Mouse (Mus musculus) spleen, adult 18-20 months (tissue): Measurements from ENCODE around the gene Uba1.

Source experiments
- DNase-seq, 2 experiments: peaks; one replicate each; pipeline ENCODE4 v3.0.0; 2022; ENCODE audit warnings: mixed read lengths in 2 of 2

Gene Uba1

DNA sequence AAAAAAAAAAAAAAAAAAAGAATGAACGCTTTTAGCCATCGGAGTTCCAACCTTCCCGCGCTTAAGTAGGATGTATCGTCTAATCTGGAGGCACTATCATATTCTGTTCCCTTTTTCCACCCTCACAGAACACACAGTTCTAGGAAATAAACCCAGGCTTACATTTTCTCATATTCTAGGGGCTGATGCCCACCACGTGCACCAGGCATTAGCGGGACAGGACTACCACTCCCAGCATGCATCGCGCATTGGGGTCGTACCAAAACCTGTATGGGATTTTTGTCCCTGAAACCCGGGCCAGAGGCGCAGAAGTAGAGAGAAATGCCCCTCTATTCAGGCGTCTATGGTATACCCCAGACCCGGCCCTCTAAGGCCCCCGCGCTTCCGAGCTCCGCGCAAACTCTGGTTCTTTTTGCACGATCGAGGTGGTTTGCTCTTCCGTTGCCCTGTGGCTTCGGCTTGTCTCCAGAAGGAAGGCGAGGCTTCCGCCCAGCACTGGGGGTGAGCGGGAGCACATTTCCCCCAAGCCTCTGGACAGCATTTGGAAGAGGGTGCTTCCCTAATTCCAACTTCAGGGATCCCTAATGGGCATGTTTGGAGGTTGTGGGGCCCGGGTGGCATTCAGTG, at the start of gene Uba1:
Gene Uba1 (plus strand): TSS at position 301 of the 627 bp plus-strand sequence.
- peak; percentile 70 to 72 for DNase-seq

DNA sequence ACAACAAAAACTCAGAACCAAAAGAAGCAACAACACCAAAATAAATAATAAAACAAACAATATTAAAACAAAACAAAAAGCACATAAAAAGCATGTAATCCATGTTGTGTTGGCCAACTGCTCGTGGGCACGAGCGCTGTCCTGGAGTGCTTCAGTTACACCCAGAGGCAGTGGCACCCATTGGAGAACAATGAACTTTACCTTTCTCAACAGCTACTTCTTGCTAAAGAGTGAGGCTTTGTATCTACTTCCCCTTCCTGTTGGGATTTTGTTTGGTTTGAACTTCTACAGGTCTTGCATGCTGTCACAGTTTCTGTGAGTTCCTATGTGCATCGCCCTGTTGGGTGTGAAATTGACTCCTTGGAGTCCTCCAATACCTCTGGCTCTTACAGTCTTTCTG, 49.6 kb upstream of the Uba1 start:
- DNase-seq, result no peak

DNA sequence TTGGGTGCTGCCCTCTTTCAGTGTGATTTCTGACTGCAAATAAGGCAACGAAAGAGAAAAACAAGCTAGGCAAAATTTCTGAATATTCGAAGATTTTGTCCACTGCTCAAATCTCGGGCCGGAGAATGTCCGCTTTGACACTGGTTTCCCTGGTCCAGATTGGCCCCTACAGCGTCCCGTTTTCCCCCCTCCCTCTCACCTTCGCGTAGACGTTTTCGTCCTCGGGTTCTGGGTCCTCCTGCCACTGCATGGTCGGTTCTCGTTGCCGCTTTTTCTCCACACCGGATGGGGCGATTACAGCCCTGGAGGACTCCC, 41.3 kb upstream of the Uba1 start:
- no peak for DNase-seq

DNA sequence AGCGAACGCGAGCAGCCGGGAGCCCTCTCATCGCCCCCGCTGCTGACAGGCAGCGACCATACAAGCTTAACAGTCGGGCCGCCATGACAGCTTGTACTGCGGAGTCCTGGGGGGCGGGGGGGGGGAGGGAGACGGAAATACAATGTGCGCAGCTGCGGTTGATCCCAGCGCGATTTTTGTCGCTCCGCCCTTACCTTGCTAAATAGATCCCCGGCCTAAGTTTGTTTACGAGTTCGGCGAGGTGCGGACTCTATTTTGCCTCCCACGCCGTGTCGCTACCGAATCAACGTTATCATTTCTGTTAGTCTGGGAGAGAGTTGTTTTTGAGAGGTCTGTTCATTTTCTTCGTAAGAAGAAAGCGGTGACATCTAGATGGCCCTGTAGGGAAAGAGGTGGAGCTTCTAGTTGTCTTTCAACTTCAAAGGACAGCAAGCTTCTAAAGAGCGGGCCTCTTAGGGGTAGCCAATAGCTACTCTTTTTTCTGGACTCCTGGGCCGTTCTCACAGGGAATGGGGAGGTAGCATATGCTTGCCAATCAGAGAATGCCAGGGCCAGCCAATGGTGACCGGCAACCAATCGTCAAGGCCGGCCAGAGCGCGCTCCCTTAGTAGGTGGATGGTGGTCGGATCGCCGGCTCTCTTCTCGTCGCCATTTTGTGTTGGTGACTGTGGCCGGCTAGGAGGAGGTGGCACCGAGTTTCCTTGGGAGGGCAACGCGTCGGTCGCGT, 40.8 kb upstream of the Uba1 start, which contains the start of the genes Rbm10 and Ndufb11:
Gene Rbm10 (plus strand): TSS at position 328 of the 727 bp plus-strand sequence.
Gene Ndufb11 (minus strand): TSS at position 444 of the 727 bp plus-strand sequence.
- peak; percentile 58 to 71 for DNase-seq

DNA sequence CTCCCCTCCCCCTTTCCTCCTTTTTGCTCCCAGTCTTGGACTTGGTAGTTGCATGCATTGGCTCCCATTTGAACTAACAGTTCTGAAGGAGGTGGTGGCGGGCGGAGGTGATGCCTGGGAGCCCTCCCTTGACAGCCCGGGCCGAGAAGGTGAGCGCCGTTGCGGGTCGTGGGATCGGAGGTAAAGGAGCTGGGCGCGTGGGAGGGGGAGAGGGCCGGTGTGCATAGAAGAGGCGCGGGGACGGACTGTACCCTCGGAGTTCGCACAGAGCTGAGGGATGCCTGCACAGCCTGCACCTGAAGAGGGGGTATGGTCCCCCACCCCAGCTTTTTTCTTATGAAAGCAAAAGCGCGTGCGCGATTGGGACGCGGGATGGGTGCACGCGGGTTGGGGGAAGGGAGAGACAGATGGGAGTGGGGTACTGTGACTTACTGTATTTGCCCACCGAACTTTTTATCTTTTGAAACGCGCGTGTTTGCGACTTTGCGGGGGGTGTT, 40.2 kb upstream of the Uba1 start:
- peak in 1 of 2 experiments; percentile 59 for DNase-seq

DNA sequence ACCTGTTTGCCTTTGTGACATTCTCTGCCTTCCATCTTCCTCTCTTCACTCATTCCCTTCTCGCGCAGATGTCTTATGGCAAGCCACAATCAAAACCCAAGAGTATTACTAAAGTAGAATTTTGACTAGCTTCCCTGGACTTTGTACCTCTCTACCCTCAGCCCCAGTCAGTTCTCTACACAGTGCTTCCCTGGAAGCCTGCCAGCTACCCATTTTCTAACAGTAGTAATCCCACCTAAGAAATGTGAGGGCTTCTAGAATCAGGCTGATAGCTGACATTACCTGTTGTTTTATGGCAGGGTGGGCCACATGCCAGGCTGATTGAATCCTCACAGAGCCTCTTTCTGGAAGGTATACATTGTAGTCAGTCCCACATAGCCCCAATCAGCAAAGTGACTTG, 20.0 kb upstream of the Uba1 start:
- DNase-seq, result no peak

DNA sequence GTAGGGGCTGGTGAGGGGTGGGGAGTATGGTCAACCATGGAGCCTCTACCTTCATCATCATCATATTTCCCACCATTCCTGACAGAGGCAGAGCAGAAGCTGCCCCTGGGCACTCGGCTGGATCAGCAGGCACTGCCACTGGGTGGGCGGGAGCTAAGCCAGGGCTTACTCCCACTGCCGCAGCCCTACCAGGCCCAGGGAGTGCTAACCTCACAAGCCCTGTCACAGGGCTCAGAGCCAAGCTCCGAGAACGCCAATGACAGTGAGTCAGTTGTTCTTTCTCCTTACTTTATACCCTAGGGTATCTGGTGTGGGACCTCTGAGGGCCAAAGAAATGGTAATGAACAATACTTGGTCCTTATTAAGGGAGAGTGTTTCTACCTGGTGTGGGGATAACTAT, 13.3 kb upstream of the Uba1 start:
- no peak for DNase-seq

DNA sequence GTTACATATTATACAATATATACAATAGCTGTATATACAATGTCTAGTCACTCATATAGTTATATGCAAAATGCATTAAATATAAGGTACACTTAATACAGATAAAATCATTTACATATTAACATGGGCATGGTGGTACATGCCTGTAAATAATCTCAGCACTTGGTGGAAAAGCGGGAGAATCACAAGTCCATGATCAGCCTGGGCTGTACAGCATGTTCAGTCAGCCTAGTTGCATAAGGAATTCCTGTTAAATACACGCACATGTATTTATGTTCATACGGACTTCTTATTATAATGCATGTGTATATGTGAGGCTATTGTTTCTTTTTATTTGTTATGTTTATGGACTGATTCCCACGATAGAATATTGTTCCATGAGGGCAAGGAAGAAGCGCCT, 533 bp upstream of the Uba1 start:
- no peak for DNase-seq

DNA sequence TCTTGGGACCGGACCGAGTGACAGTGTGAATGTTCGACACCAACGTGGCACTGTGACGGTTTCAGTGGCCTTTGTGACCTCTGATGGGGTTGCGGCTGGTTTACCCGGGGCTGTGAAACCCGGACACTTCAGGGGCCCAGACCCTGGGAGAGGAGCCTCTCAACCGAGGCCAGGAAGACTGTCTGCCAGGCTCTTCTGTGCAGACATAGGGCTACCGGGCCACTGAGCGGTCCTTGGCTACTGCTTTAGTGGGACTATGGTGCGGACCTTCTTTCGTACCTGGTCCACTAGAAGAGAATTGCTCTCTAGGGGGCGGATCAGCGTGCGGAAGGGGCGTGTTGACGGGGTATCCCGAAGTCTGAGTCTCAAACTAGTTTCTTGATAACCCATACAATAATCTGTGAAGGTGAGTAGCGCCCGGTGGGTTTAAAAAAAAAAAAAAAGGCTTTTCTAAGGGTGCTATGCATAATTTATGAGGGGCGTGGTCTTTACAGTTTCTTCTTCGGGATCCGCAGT, 823 bp downstream of the Uba1 start:
- DNase-seq, result peak in 1 of 2 experiments; percentile 10

DNA sequence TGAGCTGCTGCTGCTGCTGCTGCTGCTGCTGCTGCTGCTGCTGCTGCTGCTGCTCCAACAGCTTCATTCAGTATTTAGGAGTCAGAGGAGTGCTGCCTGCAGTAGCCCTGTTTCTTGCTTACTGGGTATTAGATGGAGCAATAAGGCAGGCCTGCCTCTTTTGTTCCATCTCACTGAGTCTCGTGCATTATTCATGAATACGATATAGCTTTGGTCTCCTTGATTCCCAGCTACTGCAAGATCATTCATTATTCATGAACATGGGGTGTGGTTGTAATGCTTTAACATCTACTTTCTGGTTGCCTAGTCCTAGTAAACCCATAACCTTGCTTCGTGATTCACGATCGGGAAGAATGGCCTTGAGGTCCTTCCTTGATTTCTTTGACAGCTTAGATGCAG, 4.2 kb downstream of the Uba1 start:
- no peak for DNase-seq

DNA sequence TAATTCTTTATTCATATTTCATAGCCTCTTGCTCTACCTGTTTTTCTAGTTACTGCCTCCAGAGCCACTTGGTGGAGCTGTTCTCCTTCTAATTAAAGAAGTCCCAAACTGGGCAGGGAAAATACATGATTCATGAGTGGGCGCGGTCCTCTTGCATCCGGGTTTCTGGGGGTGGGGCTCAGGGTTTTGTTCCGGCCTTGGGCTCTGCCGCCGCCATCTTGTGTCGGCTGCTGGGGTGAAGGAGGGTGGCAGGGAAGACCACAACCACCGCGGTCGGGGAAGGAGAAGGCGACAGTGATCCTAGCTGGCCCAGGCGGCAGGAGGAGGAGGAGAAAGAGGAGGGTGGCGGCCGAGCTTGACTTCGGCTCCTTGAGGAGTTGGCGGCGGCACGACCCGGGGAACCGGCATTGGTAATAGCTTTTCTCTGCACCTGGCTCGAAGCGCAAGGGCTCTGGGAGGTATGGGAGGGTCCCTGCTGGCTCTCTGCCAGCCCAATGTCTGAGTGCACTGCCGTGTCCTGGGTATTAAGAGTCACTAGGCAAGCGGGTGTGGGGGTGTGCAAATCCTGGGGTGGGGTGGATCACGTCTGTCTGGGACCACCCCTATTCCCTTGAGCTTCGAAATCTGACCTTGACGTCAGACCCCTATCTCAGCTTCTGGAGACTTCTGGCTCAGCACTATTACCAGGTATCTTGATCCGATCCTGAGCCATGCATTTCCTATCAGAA, 4.8 kb downstream of the Uba1 start:
- peak; percentile 70 to 71 for DNase-seq

DNA sequence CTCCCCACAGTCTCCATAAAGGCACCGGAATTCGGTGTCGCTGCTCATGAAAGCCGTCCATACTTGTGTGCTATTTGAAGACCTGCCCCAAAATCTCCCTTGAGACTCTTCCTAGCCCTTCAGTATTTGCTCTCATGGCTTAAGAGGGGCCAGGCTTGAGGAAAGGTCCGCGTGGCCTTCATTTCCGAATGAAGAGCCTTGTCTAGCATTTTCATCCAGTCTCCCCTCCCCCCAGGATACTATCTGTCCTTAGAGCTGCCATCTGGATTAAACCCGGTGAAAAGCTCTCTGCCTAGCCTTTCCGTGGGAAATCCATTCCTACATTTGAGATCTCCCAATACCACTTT, 5.3 kb downstream of the Uba1 start:
- DNase-seq, result no peak

DNA sequence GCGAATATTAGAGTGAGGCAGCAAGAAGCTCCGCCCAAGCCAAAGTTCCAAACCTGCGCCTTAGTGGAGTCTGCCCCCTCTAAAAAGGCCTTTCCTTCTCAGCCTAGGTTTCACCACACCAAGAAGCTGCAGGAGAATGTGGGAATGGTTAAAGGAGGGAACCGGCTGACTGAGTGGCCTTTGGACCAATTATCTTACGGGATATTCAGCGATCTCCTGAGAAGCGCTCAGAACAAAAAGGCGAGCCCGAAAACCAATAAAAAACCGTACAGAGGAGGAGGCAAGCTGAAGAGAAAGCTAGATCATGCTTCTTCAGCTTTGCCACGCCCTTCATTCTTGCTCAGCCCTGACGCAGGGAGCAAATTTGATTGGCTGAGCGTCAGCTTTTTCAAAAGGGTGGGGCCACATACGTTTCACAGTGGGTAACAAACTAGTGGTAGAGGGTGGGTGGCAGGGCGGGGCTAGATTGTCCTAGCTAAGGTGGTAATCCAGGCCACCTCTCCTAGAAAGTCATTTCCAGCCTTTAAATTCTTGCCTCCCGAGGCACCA, 29.5 kb downstream of the Uba1 start, which contains the start of gene Cdk16:
Gene Cdk16 (plus strand): TSS at position 436 of the 549 bp plus-strand sequence.
- peak; percentile 71 to 74 for DNase-seq

DNA sequence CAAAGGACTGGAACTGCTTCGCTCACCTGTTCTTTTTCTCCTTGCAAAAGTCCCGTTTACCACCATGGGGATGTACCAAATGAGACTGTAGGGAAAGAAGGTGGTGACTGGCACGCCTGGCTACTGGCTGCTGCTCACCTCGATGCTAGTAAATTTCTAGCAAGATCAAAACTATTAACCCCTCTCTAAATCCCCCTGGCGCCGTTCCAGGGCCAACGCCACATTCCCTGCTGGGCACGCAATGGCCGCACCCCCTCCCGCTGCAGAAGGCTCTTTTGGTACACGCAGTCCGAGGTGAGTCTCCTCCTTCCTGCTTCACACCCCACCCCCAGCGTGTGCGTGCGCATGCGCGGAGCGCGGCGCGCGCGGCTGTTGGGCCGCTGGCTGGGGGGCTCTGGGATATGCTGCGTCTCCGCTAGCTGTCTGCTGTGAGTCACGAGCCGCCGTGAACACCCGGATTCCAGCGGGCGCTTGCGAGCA, 30.0 kb downstream of the Uba1 start:
- peak; percentile 71 for DNase-seq

DNA sequence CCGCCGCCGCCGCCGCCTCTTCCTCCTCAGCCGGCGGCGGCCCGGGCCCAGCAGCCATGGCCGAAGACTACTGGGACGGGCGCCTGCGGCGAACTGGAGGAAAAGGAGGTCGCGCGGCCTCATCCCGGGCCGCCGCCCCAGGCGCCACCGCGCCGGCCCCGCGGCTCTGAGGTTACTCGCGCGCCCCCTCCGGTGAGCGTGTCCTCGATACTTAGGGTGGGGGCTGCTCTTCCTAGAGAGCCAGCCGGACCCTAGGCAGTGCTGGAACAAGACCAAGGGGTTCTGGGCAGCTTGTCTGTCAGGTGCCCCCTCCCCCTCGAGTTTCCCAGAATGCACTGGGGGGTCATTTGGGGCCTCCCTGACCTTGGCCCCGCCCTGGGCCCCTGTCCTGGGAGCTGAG, 30.5 kb downstream of the Uba1 start:
- peak; percentile 35 to 45 for DNase-seq

DNA sequence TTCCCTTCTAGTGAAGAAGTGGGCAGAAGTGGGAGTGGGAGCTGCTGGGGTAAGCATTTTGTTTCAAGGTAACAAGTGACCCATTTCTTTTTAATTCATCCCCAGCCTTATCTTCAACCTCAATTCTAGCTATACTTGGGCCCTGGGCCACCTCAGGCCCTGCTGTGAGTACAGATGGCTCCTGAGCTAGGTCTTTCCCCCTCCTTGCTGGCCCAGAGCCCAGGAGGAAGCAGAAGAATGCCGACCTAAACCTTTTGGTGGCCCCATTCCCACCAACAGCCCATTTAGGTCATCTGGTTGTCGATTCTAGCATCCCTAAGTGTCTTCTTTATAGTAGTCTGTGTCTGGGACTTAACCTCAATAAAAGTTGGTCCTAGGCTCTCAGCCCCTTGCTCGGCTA, 33.4 kb downstream of the Uba1 start:
- DNase-seq, result no peak

DNA sequence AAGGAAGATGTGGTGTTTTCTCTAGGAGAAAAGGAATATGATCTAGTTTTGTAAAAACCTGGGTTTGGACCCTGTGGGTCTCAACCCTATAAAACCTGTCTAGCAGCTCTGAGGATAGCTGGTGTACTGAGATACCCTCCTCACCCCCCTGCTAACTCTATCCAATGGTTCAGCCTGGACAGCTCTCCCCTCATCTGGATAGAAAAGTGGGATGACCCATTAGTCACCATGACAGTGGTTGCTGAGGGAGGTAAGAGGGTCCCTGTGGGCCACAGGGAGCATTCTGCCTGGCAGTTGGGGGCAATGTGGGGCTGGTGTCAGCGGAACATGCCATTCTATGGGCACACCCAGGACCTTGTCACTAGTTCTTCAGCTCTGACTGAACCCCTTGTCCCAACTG, 34.5 kb downstream of the Uba1 start:
- no peak for DNase-seq

DNA sequence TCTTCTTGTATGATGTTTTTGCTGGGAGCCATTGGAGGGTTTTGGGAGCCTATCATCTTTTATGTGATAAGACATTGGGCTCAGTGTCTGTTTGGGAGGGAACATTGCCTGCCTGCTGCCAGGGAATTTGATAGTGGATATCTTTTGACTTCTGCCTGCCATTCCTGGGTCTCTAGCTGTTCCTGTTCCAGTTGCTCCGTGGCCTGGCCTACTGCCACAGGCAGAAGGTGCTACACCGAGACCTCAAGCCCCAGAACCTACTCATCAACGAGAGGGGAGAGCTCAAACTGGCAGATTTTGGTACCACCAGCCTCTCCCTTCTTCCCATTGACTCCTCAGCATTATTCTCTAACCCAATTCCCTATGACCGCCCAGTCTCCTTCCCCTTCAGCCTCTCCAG, 37.7 kb downstream of the Uba1 start:
- DNase-seq, result no peak

DNA sequence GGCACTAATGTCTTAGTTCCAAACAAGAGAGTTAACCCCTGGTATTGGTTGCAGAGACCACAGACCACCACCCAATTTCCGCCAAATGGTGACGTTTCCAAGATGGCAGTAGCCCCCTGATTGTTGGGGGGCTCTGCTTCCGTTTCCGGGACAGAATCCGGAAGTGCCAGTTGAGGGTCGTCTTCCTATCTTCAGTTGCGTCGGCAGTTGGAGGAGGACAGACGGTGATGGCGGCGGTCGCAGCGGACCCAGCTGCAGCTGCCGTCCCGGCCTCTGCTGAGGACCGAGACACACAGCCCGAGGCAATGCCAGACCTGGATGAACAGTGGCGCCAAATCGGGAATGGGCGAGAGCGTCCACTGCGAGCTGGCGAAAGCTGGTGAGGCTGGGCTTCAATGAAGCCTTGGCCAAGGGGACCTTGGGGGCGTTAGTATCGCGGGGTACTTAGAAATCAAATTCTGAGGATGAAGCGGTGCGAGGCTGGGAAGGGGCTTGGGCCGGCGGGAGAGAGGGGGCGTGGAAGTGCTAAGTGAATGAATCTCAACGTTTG, 45.7 kb downstream of the Uba1 start, which contains the start of gene Usp11:
Gene Usp11 (plus strand): TSS at position 166 of the 550 bp plus-strand sequence.
- DNase-seq, result peak in 1 of 2 experiments; percentile 16

DNA sequence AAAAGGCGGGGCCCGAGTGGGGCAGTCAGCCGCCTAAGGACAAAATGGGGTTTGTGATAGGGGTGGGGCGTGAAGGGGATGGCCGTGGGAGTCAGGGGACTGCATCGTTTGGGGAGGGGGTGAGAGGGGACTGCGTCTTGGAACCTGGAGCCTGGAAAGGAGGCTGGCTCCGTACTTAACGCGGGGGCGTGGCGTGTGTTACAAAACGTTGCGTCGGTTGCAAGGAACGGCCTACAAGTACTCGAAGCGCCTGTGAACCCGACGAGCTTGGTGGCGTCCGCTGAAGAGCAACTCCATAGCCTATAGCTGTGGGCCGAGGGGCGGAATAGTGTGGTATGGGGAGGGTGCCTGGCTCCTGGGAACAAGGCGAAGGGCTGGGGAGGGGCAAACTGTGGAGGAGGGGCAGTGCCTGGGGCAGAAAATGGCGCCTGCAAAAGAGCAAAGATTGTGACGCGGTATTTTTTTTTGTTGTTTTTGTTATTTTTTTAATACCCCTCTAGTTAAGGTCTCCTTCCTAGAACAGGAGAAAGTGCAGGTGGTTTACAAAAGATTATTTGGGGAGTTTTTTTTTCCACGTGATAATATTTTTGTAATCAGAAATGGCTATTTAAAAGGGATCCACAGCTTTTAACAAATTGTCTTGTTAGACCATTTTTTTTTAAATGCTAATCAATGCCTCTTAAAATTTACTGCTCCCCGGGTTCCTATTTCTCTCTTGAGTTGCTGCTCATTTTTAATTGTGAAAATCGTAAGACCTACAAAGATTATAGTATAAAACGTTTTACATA, 46.4 kb downstream of the Uba1 start:
- DNase-seq, result peak; percentile 54 to 65

DNA sequence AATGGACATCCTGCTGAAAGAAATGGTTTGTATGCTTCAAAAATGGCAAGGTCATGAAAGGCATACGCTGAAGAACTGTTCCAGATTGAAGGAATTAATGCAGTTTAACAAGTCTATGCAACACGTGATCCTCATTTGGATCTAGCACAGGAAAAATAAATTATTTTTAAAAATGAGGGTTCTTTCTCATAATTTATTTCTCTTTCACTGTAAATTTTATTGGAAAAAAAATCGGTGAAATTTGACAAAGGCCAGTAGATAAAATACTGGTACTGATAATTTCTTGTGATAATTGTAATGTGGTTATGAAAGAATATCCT, 46.9 kb downstream of the Uba1 start:
- no peak for DNase-seq

DNA sequence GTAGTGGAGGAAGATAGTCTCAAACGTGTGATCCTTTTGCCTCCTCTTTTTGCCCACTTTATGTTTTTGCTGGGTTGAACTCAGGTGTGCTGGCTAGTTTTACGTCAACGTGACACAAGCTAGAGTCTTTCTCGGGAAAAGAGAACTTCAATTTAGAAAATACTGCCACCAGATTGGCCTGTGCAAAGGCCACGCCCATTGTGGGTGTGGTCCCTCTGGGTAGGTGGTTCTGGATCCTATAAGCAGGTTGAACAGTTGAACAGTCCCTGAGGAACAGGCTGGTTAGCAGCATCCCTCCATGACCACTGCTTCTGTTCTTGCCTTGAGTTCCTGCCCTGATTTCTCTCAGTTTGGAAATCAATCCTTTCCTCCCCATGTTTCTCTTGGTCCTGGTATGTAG, 70.6 kb downstream of the Uba1 start:
- no peak for DNase-seq
